Mouse (Mus musculus) hindlimb bud, embryonic 11.5 days (tissue): ENCODE measurements around the gene Stk38l.

Experiments
- DNase-seq: peaks from one replicate; pipeline ENCODE4 v3.0.0-alpha.2; 2012; ENCODE audit warnings: low read depth, low spot score; ENCODE audit errors: extremely low spot score

Gene Stk38l

DNA sequence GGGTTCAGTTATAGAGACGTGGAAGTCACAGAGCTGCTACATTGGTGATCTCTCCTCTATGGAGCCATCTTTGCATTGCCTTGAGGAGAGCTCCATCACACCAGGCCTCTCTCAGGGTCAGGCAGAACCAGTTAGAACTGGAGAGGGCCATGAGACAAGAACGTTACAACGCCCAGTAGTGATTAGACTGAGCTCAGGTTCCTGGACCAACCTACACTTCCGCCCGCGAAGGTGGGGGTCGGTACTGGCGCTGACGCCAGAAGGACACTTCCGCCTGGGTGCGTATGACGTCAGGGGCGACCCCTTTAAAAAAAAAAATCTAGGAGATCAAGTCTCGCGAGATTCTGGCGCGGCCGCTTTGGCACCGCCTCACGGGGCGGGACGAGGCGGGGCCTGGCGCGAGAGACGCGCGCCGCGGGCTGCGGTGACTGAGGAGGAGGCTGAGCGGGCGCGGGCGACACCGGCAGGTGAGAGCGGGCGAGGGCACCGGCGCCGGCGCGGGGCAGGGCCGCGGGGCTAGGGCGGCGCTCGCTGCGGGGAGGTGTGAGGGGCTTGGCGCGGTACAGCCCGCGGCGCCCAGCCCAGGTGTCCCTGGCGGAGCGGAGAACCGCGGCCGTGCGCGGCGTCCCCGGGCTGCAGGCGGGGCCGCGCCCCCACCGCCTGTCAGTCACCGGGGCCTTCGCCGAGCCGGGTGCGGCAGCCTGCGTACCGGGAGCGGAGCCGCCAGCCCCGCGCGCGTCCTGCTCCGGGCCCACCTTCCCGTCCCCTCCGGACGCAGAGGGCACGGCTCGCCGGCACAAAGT is at the start of gene Stk38l:
Gene Stk38l (plus strand): TSS at position 415 of the 803 bp plus-strand sequence.
- peak; percentile 71 for DNase-seq

DNA sequence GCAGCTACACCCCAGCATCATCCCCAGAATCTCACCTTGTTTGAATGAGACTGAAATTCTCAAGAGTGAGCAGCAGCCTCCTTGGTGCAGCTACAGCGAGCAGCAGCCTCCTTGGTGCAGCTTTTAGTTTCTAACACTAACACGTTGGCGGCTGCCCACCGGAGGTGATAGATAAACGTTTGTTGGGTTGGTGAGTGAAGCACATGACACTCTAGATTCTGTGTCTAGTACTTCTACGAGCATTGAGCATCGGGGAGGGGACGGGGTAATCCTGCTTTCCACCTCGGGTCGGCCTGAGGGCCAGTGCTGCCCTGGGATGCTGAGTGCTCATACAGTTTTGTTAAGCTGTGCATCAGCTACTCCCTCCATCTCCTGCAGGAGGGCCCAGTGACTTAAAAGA is 47.9 kb upstream of the Stk38l start:
- DNase-seq = no peak

DNA sequence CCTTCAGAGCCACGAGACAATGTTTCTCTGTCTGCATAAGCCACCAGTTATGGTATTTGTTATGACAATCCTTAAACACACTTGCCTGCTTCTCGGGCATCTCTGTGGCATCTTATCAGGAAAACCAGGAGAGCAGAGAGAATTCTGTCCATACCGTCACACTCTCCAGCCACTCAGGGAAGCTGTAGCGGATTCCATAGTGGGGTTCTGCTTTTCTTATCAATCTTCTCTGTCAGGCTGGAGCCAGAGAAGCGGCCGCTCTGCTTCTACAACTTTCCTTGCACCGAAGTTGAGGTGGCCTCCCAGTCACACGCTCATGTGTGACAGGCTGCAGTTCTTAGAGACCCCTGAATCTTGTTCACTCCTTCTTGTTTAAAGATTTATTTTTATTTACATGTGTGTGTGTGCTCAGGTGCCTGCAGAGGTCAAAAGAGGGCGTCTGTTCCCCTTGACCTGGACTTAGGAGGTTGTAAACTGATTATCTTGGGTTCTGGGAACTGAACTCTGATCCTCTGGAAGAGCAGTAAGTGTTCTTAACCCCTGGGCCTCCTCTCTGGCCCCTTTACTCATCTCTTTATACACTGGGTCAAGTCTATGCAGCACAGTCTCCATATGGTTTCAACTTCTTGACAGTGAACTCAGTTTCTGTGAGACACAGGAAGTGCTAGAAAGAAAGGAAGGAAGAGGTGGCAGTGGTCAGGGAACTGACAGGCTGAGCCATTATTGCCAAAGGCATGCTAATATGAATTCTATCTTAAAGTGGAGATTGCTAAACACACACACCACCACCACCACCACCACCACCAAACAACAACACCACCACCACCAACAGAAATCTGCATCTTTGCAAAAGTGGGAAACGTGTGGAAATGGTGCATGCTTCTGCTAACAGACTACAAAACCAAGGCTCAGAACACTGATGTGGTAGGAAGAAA is 46.4 kb upstream of the Stk38l start:
- DNase-seq = no peak

DNA sequence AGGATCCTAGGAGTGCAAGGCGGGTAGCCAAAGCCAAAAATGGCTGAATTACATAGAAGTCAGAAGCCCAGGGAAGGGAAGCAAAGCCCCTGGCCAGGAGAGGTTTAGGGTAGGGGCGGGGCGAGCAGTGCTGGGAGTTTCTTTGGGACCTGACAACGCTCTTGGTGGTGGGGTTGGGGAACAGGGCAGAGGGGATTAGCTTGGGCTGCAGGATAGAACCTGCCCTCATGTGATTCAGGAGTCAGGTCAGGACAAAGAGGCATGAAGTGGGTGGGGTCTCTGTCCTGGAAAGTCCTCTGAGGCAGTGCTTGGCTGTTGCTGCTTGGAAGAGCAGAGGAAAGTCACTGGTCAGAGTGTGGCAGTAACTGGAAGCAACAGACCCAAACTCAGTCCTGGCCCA is 40.9 kb upstream of the Stk38l start:
- no peak for DNase-seq

DNA sequence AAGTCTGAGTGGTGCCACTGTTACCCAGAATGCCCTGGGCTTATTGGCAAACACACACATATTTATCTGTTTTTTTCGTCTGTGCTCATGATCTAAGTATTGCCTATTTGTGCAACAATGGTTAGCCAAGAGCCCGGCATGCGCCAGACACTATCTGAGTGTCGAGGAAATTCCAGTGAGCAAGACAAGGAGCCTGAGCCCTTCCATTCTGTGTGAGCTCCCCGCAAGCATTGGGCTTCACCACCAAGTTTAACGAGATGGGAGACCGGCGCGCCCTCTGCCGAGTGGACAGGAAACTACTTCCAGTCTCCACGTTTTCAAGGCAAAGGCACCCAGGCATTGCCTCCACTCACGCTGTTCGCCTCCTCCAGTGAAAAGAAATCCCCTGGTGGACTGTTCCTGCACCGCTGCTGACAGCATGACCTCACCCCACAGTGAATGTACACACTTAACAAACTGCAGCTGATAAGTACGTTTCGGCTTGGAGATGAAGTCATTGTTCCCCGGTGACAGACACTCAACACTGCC is 39.0 kb upstream of the Stk38l start:
- DNase-seq = no peak

DNA sequence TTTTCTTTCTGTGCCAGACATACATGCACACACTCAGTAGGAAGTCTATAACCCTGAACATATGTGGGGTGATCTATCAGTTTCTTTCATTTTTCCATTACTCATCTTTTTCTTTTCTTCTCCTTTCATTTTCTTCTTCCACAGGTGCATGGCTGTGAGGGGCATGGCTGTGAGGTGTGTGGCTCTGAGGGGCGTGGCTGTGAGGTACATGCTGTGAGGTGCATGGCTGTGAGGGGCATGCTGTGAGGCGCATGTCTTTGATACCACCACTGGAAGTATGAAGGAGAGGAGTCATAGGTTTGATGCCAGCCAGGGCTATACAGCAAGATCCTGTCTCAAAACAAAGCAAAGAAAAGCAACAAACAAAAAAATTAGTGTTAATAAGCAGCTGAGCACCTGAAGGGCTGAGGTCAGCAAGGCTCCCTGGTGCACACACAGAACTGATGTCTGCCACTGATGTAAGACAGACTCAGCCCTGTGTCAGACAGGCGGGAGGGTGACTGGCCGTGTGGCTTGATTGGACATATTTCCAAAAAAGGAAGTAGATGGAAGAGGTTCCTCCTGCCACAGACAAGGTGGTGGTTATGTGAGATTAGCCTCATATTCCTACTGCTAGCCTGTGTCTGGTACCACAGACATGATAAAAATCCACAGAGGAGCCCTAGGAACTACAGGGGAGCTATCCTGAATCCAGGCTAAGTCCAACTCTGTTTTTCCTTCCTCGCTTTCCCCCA is 38.2 kb upstream of the Stk38l start:
- DNase-seq = no peak

DNA sequence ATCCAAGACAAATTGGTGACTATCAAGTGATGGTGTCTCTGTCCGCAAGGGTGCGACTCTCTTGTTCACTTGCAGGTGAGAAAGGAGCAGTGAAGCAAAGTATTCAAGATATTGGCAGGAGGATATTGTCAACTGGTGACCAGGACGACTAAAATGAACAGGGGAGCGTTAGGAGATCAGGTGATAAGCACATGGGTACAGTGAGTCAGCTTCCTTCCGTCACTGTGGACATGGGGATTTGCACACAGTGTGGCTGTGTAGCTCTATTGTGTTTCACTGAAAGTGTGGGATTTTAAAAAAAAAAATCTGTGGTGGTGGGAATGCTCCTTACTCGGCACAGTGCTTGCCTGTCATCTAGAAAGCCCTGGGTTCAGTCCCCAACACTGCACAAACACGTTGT is 36.8 kb upstream of the Stk38l start:
- no peak for DNase-seq

DNA sequence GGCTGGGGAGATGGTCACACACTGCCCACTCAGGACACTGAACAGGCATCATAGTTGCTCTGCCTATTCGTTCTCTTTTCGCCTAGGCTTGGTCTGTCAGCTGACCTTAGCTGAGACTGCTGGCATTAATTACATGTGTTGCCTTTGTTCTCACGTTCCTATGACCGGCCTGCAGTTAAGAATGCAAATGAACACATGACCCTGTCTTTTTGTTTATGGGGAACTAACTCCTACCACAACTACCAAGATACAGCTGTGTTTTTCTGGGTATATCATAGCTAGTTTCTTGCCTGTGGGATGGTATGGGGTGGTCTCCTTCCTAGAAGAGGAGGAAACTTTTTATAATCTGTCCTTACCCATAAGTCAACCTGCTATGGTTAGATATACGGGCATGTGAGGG is 35.9 kb upstream of the Stk38l start:
- DNase-seq = no peak

DNA sequence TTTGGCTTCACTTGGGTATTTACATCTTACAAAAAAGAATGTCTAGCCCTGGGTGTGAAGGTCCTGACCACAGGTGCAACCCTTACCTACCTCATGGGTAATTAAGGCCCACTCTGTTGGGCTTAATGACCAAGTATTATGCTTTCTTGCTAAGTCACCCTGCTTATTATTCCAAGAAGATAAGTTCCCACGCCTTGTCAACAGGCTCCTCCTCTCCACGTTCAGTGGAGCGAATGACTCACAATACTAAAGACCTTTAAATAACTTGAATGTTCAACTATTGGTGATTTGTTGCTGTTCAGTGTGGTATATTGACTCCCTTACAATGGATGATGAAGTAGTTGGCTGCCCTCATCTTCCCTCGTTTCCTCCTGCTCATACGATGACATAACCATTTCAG is 27.0 kb upstream of the Stk38l start:
- no peak for DNase-seq

DNA sequence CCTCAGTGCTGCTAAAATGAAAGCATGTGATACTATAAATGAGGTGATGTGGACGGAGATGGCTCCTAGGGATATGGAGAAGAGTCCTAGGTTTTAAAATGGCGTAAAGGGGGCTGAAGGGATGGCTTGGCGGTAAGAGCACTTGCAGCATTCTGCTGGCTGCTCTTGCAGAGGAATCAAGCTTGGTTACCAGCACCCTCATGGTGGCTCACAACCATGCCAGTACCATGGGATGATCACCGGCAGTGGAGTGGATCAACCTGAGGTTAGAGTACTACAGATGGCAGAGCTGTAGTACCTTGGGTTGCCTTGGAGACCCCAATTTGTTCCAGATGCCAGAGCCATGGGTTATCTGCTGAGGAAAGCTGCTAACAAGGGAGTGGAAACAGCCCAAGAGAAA is 26.4 kb upstream of the Stk38l start:
- no peak for DNase-seq

DNA sequence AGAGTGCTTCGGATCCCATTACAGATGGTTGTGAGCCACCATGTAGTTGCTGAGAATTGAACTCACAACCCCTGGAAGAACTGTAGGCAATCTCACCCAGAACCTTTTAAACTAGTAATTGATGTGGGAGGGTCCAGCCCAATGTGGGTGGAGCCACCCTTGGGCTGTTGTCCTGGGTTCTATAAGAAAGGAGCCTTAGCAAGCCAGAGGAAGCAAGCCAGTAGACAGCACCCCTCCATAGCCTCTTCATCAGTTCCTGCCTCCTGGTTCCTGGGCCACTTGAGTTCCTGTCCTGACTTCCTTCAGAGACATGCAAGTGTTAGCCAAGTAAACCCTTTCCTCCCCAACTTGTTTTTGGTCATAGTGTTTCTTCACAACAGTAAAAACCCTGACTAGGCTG is 24.3 kb upstream of the Stk38l start:
- no peak for DNase-seq

DNA sequence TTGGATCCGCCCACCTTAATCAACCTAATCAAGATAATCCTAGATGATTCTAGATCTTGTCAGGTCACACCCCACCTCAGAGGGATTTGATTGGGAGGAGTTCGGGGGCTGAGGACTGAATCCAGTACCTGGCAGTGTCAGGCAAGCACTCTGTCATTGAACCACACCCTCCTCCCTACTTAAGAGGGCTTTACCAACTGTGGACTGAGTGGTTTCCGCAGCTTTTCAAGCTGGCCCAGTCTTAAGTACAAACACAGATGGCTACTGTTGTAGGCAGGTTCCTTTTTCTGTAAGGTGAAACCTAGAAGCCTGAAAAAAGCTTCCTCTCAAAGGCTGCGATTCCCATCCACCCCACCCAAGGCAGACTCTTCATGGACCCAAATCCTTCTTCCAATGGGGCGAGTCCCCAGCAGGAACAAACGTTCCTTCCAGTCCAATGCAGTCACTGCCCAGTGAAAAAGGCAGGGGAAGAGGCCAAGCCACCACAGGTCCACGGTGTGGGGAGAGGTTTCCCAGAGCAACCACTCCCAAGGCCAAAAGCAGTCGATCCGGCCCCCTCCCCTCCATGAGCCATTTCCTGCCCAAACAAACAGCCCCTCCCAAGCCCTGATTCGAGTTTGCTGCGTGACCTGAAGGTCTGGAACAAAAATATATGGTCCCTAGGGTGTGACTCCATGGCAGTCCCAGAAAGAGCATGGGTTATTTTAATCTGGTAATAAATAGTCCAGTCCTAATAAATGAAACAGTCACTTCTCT is 22.5 kb upstream of the Stk38l start:
- no peak for DNase-seq

DNA sequence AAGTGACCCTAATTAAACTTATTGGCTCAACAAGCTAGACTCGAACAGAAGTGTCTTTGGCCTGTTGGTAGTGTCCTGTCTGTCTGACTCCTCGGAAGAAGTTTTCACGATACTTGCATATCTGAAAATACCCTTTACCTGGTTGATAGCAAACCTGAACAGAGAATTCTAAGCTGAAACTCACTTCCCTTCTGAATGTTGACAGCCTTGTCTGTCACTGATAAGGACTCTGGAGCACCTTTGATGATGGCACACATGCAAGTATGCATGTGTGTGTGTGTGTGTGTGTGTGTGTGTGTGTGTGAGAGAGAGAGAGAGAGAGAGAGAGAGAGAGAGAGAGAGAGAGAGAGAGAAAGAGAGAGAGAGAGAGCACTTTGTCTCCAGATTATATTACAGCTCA is 21.4 kb upstream of the Stk38l start:
- no peak for DNase-seq

DNA sequence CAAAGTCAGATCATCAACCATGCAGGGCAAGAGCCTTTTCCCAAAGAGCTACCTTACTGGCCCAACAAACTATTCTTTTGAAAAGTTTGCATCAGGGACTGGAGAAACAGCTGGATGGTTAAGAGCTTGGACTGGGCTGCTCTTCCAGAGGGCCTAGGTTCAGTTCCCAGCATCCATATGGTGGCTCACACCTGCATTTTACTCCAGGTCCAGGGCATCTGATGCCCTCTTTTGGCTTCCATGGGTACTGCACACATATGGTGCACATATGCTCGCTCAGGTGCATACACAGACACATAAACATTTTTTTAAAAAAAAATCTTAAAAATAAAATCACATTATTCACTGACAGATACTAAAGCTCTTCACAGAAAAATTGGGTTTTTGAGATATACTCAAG is 19.2 kb upstream of the Stk38l start:
- DNase-seq = no peak

DNA sequence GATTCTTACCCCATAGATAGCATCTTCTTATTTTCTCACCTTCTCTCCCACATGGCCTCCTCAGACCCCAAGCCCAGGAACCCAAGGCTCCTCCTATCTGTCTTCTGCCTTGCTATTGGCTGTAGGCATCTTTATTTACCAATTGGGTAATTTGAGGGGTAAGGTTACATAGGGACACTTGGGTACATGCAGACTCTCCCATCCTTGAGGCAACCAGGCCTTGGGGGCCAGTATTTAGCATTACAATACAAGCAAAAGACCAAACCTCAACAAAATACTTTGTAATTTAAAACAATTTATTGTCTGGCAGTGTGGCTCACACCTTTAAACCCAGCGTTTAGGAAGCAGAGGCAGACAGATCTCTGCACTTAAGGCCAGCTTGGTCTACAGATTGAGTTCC is 5.2 kb upstream of the Stk38l start:
- DNase-seq = no peak

DNA sequence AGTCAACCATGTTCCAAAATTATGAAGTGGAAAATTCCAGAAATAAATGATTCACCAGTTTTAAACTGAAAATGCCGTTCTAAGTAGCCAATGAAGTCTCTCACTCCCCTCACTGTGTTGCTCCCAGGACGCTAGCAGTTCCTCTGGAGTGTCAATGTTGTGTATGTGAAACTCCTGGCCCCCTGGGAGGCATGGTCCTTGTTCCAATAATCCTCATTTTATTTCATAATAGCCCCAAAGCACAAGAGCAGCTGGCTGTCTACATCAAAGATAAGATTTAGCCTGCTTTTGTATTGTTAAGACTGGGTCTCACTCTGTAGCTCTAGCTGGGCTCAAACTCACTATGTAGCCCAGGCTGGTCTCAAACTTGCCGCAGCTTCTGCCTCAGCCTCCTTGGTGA is 990 bp upstream of the Stk38l start:
- DNase-seq = no peak

DNA sequence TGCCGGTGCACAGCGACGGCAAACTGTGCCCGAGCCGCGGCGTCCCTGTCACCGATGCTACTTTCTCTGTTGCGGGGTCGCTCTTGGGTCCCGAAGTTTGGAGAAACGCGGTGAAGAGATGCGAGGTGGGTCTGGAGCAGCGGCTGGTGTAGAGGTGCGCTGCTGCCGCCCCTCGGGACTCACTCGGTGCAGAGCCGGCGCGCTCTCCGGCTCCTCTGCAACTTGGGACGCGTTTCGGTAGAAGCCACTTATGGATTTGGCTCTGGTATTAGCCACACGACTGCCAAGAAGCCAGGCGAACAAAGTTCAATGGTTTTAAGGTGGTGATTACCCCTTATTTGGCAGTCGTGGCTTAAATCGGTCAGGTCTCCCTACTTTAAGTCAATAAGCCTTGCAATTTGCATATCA is 593 bp downstream of the Stk38l start:
- DNase-seq = peak; percentile 22

DNA sequence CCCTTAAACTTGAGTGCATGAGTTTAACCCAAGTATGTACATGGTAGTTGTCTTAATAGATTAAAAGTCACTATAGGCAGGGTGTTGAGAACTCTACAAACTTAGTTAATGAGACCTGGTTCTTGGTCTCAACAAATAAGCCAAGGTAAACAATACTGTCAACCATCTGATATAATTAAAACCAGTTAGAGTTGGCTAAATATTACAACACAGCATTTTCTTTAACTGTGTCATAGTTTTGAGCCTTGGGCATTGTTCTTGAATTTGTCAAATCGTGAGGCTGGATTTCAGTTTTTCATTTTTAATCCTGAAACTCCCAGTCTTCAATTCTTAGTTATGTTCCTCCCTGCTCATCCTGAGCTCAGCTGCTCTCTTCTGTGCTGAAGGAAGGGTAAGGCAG is 6.2 kb downstream of the Stk38l start:
- no peak for DNase-seq

DNA sequence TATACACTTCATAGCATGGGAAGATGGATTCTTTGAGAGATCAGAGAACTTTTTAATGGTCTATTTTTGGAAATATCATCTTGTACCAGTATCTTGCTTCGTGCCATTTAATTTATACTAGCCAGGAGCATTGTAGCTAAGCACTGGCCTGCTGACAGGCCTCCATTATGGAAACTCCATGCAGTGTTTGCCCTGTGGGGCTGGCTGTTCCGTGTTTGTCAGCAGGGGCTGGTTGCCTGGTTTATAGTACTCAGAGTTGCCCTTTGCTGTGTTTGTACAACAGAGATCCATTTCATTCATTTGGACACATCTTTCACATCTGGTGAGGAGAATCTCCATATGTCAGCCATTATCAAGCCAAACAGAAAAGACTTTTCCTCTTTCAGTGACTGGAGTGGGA is 6.9 kb downstream of the Stk38l start:
- no peak for DNase-seq

DNA sequence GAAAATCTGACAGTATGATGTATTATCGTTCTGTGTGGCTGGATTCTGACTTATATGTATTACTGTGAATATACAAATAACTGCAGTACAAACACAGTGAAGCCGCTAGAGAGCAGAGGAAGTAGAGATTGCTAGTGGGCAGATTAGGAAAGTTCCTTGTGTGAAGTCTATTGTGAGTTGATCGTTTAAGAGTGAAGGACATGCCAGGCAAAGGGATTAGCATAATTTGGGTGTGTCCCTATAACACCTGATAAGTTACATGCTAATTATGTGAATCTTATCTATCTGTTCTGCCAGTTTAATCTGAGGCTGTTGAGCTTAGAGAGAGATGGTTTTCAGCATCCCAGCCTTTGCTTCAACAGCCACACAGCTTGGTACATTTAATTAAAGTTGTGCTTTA is 7.4 kb downstream of the Stk38l start:
- DNase-seq = no peak

DNA sequence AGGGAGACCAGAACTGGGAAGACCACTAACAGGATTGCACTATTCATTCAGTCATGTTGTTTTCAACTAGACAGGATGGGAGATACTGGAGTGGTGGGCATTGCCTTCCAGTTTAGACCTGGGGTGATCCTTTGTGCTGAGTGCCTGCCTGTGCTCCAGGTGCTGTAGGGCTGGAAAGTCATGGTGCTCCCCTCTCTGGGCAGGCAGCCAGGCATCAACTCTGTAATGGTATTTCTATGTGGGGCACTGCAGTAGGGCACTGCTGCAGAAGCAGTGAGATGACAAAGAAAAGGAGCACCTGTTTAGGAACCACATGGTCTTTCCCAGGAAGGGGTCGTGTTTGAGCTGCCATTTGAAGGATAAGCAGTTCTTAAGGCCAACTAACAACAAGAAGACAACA is 7.9 kb downstream of the Stk38l start:
- DNase-seq = no peak
